Mouse (Mus musculus) intestine, embryonic 14.5 days (tissue): ENCODE results near the gene Gigyf1. TPM values are rescaled to one million over a fixed set of nuclear protein-coding genes. Genes with fewer than 3 reads are reported as not detected.

Experiments used
- ATAC-seq: fragments of 200-750 bp; cut with Nextera tagmentation; replicated peaks from 2 replicates; pipeline ENCODE4 v1.8.0; 2017; ENCODE audit warnings: low read depth, moderate number of reproducible peaks, moderate TSS enrichment, moderate library complexity; ENCODE audit not compliant: low FRiP score, low TSS enrichment
- DNase-seq: peaks from one replicate; pipeline ENCODE4 v3.0.0-alpha.2; 2018; ENCODE audit warnings: low spot score
- H3K27ac ChIP-seq: fragments of 300-500 bp; sonication (generic); 2 replicates; pipeline ENCODE4 v1.5.1; 2014; ENCODE audit warnings: low read depth, mild to moderate bottlenecking, control low read depth
- H3K27me3 ChIP-seq: fragments of 300-500 bp; sonication (generic); replicated peaks from 2 replicates; pipeline ENCODE4 v1.6.1; 2014; ENCODE audit warnings: low read length, control low read depth; ENCODE audit not compliant: control insufficient read depth, insufficient read depth
- H3K36me3 ChIP-seq: fragments of 300-500 bp; sonication (generic); 2 replicates; pipeline ENCODE4 v1.6.1; 2014; ENCODE audit warnings: low read length, control low read depth; ENCODE audit not compliant: control insufficient read depth, insufficient read depth
- H3K4me1 ChIP-seq: fragments of 300-500 bp; sonication (generic); replicated peaks from 2 replicates; pipeline ENCODE4 v1.6.1; 2014; ENCODE audit warnings: low read length, control low read depth, mixed read lengths; ENCODE audit not compliant: control insufficient read depth, insufficient read depth
- H3K4me2 ChIP-seq: fragments of 300-500 bp; sonication (generic); 2 replicates; pipeline ENCODE4 v1.6.1; 2014; ENCODE audit warnings: low read length
- H3K4me3 ChIP-seq: fragments of 300-500 bp; sonication (generic); 2 replicates; pipeline ENCODE4 v1.5.1; 2014; ENCODE audit warnings: low read depth, low read length, control low read depth, mixed read lengths
- H3K9ac ChIP-seq: fragments of 300-500 bp; sonication (generic); 2 replicates; pipeline ENCODE4 v1.6.1; 2014; ENCODE audit warnings: mild to moderate bottlenecking, low read length
- H3K9me3 ChIP-seq: fragments of 300-500 bp; sonication (generic); 2 replicates; pipeline ENCODE4 v1.6.1; 2016; ENCODE audit warnings: low read length, control low read depth; ENCODE audit not compliant: control insufficient read depth
- WGBS: fragments of 180-500 bp; shearing (Covaris S2); extraction: QIAGEN DNeasy Blood & Tissue Kit; methylation state at CpG from one replicate; pipeline ENCODE4 v1.1.7; 2014; 5-methylcytosine and 5-hydroxymethylcytosine counted together
- polyA plus RNA-seq: library from polyadenylated mRNA; unstranded; fragments of >200 nt; fragmentation: Nextera tagmentation; extraction: Ambion mirVana; gene quantifications from 2 replicates; pipeline ENCODE4 v1.2.1, GENCODE M21; 2014

Gene Gigyf1
- polyA plus RNA-seq, 1 experiment from 2014 or later, result 12.1 TPM

DNA sequence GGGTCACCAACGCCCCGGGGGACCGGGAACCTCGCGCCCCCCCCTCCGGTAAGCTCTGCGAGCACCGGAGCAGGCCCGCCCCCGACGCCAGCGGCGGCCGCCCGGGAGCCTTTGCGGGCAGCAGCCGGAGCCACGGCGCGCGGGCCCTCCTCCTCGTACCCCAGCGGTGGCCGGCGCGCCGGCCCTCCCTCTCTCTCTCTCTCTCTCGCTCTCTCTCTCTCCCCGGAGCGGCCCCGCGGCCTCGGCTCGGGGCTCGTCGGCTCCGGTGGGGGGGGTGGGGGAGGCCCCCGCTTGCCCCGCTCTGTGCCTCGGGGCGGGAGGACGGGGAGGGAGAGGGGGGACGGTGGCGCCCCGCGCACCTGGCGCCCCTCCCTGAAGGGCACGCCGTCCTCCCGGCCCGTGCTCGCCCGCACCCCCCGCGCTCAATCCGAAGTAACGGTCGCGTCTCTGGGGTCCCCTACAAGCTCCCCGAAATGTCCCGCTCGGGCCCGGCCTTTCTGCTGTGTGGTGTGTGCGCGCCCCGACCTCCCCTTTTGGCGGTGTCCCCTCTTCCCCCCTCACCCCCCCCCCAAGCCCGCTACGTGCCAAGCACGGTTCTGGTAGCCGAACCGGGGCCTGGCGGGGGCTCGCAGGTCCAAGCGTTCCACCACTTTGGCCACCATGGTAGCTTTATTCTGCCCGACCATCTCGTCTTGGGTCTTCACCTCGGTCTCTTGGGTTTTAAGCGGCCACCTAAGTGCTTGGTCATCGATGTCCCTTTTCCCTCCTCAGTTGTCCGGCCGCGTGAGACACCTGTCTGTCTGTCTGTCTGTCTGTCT lies 7.6 kb upstream of the Gigyf1 start:
- H3K9me3 ChIP-seq, result no peaks in the 10 kb centered on the region
- peak overlapping the region; percentile 83 for H3K27ac ChIP-seq
- H3K4me2 ChIP-seq, result peak overlapping the region; percentile 72
- H3K36me3 ChIP-seq, result no peaks in the 10 kb centered on the region
- H3K27me3 ChIP-seq, result no peaks in the 10 kb centered on the region
- WGBS, result 1% methylated on average over 56 of the region's 83 CpGs
- no peak for DNase-seq
- H3K4me3 ChIP-seq, result peak overlapping the region; percentile 96
- H3K9ac ChIP-seq, result peak overlapping the region; percentile 97
- peak; percentile 41; the same call in 1 of the 2 replicates for ATAC-seq
- peaks cover 20% of the 10 kb centered on the region for H3K4me1 ChIP-seq

DNA sequence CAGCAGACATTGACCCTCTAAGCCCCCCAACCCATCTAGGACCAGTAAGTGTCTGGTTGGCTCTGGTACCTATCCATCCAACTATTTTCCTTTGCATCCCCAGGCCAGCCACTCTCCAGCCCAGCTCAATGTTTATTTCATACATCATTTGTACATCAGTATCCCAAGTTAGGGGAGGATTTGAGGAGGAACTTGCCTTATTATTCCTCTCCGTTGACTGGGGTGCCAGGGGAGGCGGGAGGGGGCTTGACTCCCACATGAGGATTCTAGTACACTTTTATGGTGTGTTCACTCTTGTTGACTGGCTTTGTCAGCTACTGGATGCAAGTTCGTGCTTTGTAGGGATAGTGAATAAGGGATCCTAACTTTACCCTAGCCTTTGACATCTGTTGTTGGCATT lies 6.6 kb upstream of the Gigyf1 start:
- H3K27me3 ChIP-seq, result no peaks in the 10 kb centered on the region
- H3K9me3 ChIP-seq, result no peaks in the 10 kb centered on the region
- H3K36me3 ChIP-seq, result no peaks in the 10 kb centered on the region
- peaks cover 20% of the 10 kb centered on the region for H3K4me1 ChIP-seq
- no peak for DNase-seq
- H3K27ac ChIP-seq, result no peak overlapping the region
- peak overlapping the region; percentile 97; the same call in 1 of the 2 replicates for H3K9ac ChIP-seq
- no peak for ATAC-seq
- H3K4me3 ChIP-seq, result peak overlapping the region; percentile 96
- peak overlapping the region; percentile 72 for H3K4me2 ChIP-seq
- 49% methylated on average over 3 of the region's 3 CpGs for WGBS

DNA sequence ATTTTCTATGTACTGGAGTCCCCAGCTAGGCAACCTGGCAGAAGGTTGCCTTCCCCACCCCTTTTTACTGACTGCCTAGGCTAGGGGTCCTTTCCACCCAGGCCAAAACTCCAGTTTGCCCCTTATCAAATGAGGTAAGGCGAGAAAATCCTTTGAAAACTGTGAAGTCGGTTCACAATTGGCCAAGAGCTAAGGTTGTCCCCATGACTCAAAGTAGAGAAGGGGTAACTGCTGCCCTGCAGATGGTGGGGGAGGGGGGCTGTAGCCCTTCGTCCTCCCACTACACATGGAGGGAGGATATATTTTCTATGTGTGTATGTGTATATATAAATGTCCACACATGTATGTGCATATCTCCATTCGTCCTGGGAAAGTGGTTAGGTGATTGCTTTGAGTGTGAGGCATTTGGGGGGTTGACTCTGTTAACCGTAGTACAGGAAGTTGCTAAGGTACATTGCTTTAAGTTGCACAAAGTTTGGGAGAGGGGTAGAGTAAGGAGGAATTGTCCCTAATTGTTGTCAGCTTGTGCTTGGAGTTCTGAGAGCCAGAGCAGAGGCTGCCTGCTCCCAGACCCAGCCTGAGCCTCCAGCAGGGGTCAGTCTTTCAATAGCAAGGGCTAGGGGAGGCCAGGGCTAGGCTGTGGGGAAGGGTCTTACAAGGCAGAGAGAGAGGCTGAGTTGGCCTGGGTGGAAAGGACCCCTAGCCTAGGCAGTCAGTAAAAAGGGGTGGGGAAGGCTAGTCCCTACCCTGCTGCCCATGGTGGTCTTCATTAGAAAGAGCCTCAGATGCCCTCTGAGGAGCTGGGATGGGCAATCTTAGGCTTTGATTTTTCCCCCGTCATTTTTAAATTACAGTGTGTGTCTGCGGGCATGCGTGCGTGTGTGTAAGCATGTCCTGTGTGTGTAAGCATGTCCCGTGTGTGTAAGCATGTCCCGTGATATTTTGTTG lies 5.2 kb upstream of the Gigyf1 start:
- Histone ChIP-seq H3K4me1 (peaks cover 20% of the 10 kb centered on the region), H3K27ac (no peak overlapping the region), H3K9ac (no peak overlapping the region), H3K4me3 (no peak overlapping the region), H3K9me3 (no peaks in the 10 kb centered on the region), H3K36me3 (peaks cover 10% of the 10 kb centered on the region; the same call in 1 of the 2 replicates), H3K27me3 (no peaks in the 10 kb centered on the region), H3K4me2 (no peak overlapping the region)
- 78% methylated on average over 11 of the region's 11 CpGs for WGBS
- DNase-seq, result no peak
- ATAC-seq, result no peak

DNA sequence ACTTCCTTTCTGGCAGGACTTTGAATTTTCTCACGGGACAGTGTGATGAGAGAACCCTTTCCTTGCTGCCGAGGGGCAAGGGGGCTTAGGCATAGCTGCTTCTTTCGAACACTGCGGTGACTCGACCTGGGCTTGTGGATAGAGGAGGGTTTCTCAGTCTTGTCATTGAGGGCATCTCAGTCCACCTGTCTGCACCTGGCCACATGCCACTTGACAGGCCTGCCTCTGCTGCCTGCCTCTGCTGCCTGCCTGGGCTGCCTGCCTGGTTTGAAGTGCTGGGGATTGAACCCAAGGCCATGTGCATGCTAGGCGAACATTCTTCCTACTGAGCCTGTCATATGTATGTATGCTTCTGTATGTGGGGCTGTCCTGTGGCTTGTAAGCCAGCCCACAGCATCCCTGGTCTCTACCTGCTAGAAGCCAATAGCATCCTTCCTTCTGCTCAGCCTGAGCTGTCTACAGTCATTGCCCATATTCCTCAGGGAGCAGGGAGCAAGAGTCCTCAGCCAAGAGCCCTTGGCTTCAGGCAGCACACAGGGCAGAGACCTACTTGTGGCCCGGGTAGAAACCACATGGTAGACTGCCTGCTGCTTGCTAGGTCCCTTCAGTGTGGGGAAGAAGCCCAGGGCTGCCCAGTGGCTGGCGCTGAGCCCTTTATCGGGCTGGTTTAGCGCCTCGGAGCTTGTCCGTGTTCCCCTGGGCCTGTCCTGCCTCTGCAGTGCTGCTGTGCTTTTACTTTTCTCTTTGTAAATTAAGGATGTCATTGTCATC lies 4.2 kb upstream of the Gigyf1 start:
- Histone ChIP-seq H3K36me3 (peaks cover 19% of the 10 kb centered on the region), H3K4me2 (no peak overlapping the region), H3K4me1 (peaks cover 20% of the 10 kb centered on the region), H3K9ac (no peak overlapping the region), H3K9me3 (no peaks in the 10 kb centered on the region), H3K27ac (no peak overlapping the region), H3K27me3 (no peaks in the 10 kb centered on the region), H3K4me3 (no peak overlapping the region)
- ATAC-seq (no peak), DNase-seq (no peak)
- WGBS, result 84% methylated on average over 12 of the region's 12 CpGs

DNA sequence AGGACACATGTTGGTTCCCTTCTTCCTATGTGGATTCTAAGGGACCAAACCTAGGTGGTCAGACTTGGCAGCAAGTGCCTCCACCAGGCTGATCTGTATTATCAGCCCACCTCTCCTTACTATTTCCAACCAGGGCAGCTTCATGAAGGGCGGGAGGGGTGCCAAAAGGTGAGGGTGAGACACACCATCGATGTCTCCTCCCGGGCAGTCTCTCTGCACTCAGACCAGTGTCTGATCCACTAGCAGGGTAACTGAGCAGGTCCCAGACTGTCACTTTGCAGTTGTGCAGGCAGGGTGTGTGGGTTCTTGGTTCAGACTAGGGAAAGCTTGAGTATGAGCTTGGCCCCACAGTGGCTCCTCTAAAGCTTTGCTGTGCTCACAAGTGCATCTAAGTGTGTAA lies 3.5 kb upstream of the Gigyf1 start:
- no peak overlapping the region for H3K4me2 ChIP-seq
- DNase-seq (no peak), ATAC-seq (no peak)
- no peak overlapping the region for H3K27ac ChIP-seq
- no peaks in the 10 kb centered on the region for H3K27me3 ChIP-seq
- H3K4me1 ChIP-seq, result peaks cover 20% of the 10 kb centered on the region
- H3K9ac ChIP-seq, result no peak overlapping the region
- peaks cover 26% of the 10 kb centered on the region for H3K36me3 ChIP-seq
- WGBS, result 94% methylated on average over 3 of the region's 3 CpGs
- no peak overlapping the region for H3K4me3 ChIP-seq
- H3K9me3 ChIP-seq, result no peaks in the 10 kb centered on the region

DNA sequence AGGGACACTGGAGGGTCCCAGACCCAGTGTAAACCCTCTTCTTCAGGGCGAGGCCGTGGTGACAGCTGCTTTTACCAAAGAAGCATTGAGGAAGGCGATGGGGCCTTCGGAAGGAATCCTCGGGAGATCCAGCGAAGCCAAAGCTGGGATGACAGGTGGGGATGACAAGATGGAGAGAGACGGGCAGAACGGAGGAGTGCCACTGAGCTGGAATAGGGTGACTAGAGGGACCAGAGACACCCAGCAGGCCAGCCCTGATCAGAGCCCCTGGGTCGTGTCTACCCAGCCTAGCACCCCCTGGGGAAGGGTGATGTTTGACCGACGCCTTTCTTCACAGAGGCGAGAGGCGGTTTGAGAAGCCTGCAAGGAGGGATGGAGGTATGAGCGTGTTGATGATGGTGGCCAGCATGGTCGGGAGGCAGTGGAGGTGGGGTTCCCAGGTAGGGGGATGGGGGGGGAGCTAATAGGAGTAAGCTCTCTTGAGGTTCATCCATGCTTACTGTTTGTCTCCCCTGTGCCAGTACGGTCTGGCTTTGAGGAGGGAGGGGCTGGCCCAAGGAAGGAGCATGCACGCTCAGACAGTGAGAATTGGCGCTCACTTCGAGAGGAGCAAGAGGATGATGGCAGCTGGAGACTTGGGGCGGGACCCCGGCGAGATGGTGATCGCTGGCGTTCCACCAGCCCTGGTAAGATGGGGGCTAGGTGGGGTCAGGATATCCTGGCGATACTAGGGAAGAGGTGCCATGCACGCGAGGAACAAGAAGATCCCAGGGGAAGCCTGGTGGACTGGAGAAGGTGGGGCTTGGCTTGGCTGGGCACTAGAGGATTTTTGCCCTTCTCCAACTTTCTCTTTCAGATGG lies 1.6 kb downstream of the Gigyf1 start:
- no peak overlapping the region for H3K4me2 ChIP-seq
- H3K4me3 ChIP-seq, result no peak overlapping the region
- H3K27me3 ChIP-seq, result no peaks in the 10 kb centered on the region
- H3K4me1 ChIP-seq, result no peaks in the 10 kb centered on the region
- WGBS, result 89% methylated on average over 27 of the region's 27 CpGs
- no peak overlapping the region for H3K27ac ChIP-seq
- H3K9ac ChIP-seq, result no peak overlapping the region
- peaks cover 77% of the 10 kb centered on the region for H3K36me3 ChIP-seq
- ATAC-seq (no peak), DNase-seq (no peak)
- no peaks in the 10 kb centered on the region for H3K9me3 ChIP-seq

DNA sequence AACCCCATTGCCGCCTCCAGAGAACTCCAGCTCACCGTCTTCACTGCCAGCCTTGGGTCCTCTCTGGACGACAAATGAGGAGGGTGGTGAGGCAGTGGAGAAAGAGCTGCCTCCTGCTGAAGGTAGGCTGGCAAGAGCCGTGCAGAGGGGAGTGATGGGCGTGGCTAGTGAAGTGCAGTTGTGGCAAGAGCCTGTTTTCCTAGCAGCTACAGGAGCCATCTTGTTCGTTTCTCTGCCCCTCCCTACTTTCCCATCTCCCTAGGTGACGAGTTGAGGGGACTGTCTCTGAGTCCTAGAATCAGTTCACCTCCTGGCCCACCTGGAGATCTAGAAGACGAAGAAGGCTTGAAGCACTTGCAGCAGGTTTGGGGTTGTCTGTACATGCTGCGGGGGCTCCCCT lies 3.5 kb downstream of the Gigyf1 start:
- Histone ChIP-seq H3K4me3 (no peak overlapping the region), H3K9ac (no peak overlapping the region), H3K27me3 (no peaks in the 10 kb centered on the region), H3K4me2 (no peak overlapping the region), H3K4me1 (no peaks in the 10 kb centered on the region), H3K9me3 (no peaks in the 10 kb centered on the region), H3K36me3 (peaks cover 94% of the 10 kb centered on the region), H3K27ac (no peak overlapping the region)
- 79% methylated on average over 9 of the region's 9 CpGs for WGBS
- ATAC-seq (no peak), DNase-seq (no peak)
